Mouse (Mus musculus): ENCODE measurements around the gene Bbs12. TPM values are rescaled to one million over a fixed set of nuclear protein-coding genes. Genes with fewer than 3 reads are reported as not detected.

The Bbs12 gene
- 5.2 and 5.8 TPM in 2 replicates for polyA plus RNA-seq (2015; fragmentation: Nextera tagmentation; extraction: Ambion mirVana)

- peak within 1 kb of the TSS; percentile 86 for H3K9ac ChIP-seq (replicated peaks)
- H3K27ac ChIP-seq, result peak within 1 kb of the TSS; percentile 54
- H3K4me2 ChIP-seq (replicated peaks), result peak within 1 kb of the TSS; percentile 69
- H3K9me3 ChIP-seq, result no peaks in the 10 kb centered on the region
- no peaks in the 10 kb centered on the region for H3K36me3 ChIP-seq
- peak; percentile 100 for ATAC-seq
- H3K4me3 ChIP-seq (replicated peaks), result peak within 1 kb of the TSS; percentile 79
- H3K4me1 ChIP-seq (replicated peaks), result peaks cover 11% of the 10 kb centered on the region
- no peaks in the 10 kb centered on the region for H3K27me3 ChIP-seq
- 0% methylated on average over 52 of the region's 54 CpGs for WGBS
Measured at GRCm38 (mm10) chr3:37312370-37312941, at the start of gene Bbs12, which contains the start of gene Cetn4. Bbs12 (plus strand) TSS chr3:37312554. Cetn4 (minus strand) TSS chr3:37312708.

DNA sequence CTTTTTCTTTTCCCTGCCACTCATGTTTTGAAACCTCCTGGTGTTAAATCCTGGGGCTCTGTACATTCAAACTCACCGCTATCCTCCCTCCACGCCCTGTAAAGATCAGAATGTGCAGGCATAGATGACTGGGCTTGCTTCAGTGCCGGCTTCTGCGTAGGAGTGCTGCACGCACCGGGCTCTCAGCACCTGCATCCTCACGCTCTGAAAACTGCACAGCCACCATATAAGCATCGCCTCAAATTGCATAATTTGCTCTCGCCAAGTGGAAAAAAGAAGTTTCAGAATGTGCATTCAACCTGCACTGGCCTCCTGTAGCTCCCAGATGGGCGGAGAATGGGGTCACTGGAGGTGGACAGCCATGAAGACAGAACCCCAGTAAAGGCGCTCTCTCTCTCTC is 44.0 kb upstream of the Bbs12 start:
- WGBS, result 83% methylated on average over 11 of the region's 11 CpGs
- no peaks in the 10 kb centered on the region for H3K9me3 ChIP-seq

GRCm38 (mm10) chr3:37269926-37270325 is 42.4 kb upstream of the Bbs12 start:
- Histone ChIP-seq H3K4me1 (replicated peaks) (no peaks in the 10 kb centered on the region), H3K27ac (no peak overlapping the region), H3K9me3 (no peaks in the 10 kb centered on the region), H3K4me2 (replicated peaks) (no peak overlapping the region), H3K27me3 (no peaks in the 10 kb centered on the region), H3K4me3 (replicated peaks) (no peak overlapping the region), H3K9ac (replicated peaks) (no peak overlapping the region), H3K36me3 (no peaks in the 10 kb centered on the region)
- ATAC-seq, result no peak
- WGBS, result 91% methylated on average over 4 of the region's 4 CpGs

More for the DNA sequence above, 44.0 kb upstream of the Bbs12 start:
- Histone ChIP-seq H3K9ac (replicated peaks) (no peak overlapping the region), H3K4me1 (replicated peaks) (no peaks in the 10 kb centered on the region), H3K4me3 (replicated peaks) (no peak overlapping the region), H3K27ac (no peak overlapping the region), H3K27me3 (no peaks in the 10 kb centered on the region), H3K36me3 (no peaks in the 10 kb centered on the region), H3K4me2 (replicated peaks) (no peak overlapping the region)
- no peak for ATAC-seq

- no peaks in the 10 kb centered on the region for H3K36me3 ChIP-seq
- H3K9me3 ChIP-seq, result no peaks in the 10 kb centered on the region
- no peak overlapping the region for H3K27ac ChIP-seq
- no peak for ATAC-seq
- WGBS, result 3% methylated on average over 1 of the region's 1 CpGs
- H3K4me3 ChIP-seq (replicated peaks), result no peak overlapping the region
- no peaks in the 10 kb centered on the region for H3K27me3 ChIP-seq
- H3K4me1 ChIP-seq (replicated peaks), result no peaks in the 10 kb centered on the region
- H3K9ac ChIP-seq (replicated peaks), result no peak overlapping the region
- H3K4me2 ChIP-seq (replicated peaks), result no peak overlapping the region
Measured at GRCm38 (mm10) chr3:37271209-37271608, 41.1 kb upstream of the Bbs12 start.

- no peaks in the 10 kb centered on the region for H3K27me3 ChIP-seq
- no peak overlapping the region for H3K4me3 ChIP-seq (replicated peaks)
- no peak overlapping the region for H3K9ac ChIP-seq (replicated peaks)
- no peaks in the 10 kb centered on the region for H3K4me1 ChIP-seq (replicated peaks)
- 90% methylated on average over 7 of the region's 7 CpGs for WGBS
- no peaks in the 10 kb centered on the region for H3K36me3 ChIP-seq
- H3K27ac ChIP-seq, result no peak overlapping the region
- H3K9me3 ChIP-seq, result no peaks in the 10 kb centered on the region
- no peak overlapping the region for H3K4me2 ChIP-seq (replicated peaks)
- ATAC-seq, result no peak
Measured at GRCm38 (mm10) chr3:37273092-37273491, 39.3 kb upstream of the Bbs12 start.

- no peak overlapping the region for H3K4me3 ChIP-seq (replicated peaks)
- no peaks in the 10 kb centered on the region for H3K9me3 ChIP-seq
- WGBS, result 83% methylated on average over 6 of the region's 6 CpGs
- no peak for ATAC-seq
- no peak overlapping the region for H3K9ac ChIP-seq (replicated peaks)
- H3K27me3 ChIP-seq, result no peaks in the 10 kb centered on the region
- no peaks in the 10 kb centered on the region for H3K4me1 ChIP-seq (replicated peaks)
- H3K27ac ChIP-seq, result no peak overlapping the region
- H3K4me2 ChIP-seq (replicated peaks), result no peak overlapping the region
- no peaks in the 10 kb centered on the region for H3K36me3 ChIP-seq
Measured at GRCm38 (mm10) chr3:37274661-37275060, 37.7 kb upstream of the Bbs12 start.

- Histone ChIP-seq H3K4me1 (replicated peaks) (no peaks in the 10 kb centered on the region), H3K9me3 (no peaks in the 10 kb centered on the region), H3K36me3 (no peaks in the 10 kb centered on the region), H3K4me3 (replicated peaks) (no peak overlapping the region), H3K4me2 (replicated peaks) (no peak overlapping the region), H3K27me3 (no peaks in the 10 kb centered on the region), H3K9ac (replicated peaks) (no peak overlapping the region), H3K27ac (no peak overlapping the region)
- no peak for ATAC-seq
- 90% methylated on average over 1 of the region's 1 CpGs for WGBS
Measured at GRCm38 (mm10) chr3:37280221-37280620, 32.1 kb upstream of the Bbs12 start.

- Histone ChIP-seq H3K4me3 (replicated peaks) (no peak overlapping the region), H3K27ac (no peak overlapping the region), H3K4me1 (replicated peaks) (no peaks in the 10 kb centered on the region), H3K9me3 (no peaks in the 10 kb centered on the region), H3K9ac (replicated peaks) (no peak overlapping the region), H3K4me2 (replicated peaks) (no peak overlapping the region), H3K36me3 (no peaks in the 10 kb centered on the region), H3K27me3 (no peaks in the 10 kb centered on the region)
- 80% methylated on average over 8 of the region's 8 CpGs for WGBS
- no peak for ATAC-seq
Measured at GRCm38 (mm10) chr3:37280871-37281270, 31.5 kb upstream of the Bbs12 start.

DNA sequence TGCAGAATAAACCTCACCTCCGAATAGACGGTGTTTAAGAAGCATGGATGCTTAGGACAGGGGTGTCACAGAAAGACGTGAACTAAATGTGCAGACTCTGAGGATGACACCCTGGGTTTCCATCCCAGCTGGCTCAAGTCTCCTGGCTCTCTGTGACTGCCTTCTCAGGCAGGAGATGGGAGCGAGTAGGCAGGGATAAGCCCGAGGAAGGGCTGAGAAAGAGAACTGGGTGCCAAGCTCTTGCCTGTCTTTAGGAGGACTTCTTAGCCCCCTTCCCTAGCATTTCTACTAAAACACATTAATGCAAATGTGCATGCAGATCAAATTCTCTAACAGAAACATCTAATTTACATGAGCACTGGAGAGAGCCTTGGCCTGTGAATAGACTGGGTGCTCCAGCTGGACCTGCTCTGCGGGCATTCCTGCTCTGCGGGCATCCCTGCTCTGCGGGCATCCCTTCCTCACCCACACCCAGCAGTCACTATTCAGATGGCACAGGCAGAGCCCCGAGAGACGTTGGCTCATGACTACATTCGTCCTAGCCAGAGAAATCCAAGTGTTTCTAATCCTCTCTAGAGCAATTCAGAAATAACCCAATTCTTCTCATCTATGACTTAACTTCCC is 29.9 kb upstream of the Bbs12 start:
- H3K36me3 ChIP-seq, result no peaks in the 10 kb centered on the region
- H3K4me2 ChIP-seq (replicated peaks), result no peak overlapping the region
- no peak overlapping the region for H3K27ac ChIP-seq
- H3K4me1 ChIP-seq (replicated peaks), result no peaks in the 10 kb centered on the region
- no peak overlapping the region for H3K9ac ChIP-seq (replicated peaks)
- WGBS, result 77% methylated on average over 11 of the region's 11 CpGs
- H3K27me3 ChIP-seq, result no peaks in the 10 kb centered on the region
- no peaks in the 10 kb centered on the region for H3K9me3 ChIP-seq
- ATAC-seq, result no peak
- no peak overlapping the region for H3K4me3 ChIP-seq (replicated peaks)

DNA sequence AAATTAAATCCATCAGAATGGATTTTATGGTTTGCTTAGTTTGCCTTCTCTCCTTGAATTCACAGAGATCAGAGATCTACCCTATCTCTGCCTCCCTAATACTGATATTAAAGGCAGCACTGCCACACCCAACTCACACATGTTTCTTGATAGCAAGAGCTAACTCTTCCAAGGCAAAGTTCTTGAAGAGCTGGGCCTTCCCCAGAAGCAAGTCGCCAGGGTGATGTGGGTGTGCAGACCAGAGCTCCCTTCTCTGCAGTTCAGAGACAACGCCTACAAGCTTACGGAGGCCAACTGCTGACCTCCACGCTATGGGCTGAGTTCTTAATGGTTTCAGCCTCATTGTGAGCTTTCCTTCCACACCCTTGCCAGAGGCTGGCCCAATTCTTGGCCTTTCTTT is 29.1 kb upstream of the Bbs12 start:
- H3K9ac ChIP-seq (replicated peaks), result no peak overlapping the region
- no peaks in the 10 kb centered on the region for H3K36me3 ChIP-seq
- H3K27ac ChIP-seq, result no peak overlapping the region
- no peak for ATAC-seq
- H3K9me3 ChIP-seq, result no peaks in the 10 kb centered on the region
- no peaks in the 10 kb centered on the region for H3K4me1 ChIP-seq (replicated peaks)
- H3K4me2 ChIP-seq (replicated peaks), result no peak overlapping the region
- no peak overlapping the region for H3K4me3 ChIP-seq (replicated peaks)
- no peaks in the 10 kb centered on the region for H3K27me3 ChIP-seq
- WGBS, result 83% methylated on average over 4 of the region's 4 CpGs

- Histone ChIP-seq H3K27me3 (no peaks in the 10 kb centered on the region), H3K36me3 (no peaks in the 10 kb centered on the region), H3K4me3 (replicated peaks) (no peak overlapping the region), H3K9me3 (no peaks in the 10 kb centered on the region), H3K4me1 (replicated peaks) (peaks cover 6% of the 10 kb centered on the region), H3K27ac (no peak overlapping the region), H3K4me2 (replicated peaks) (no peak overlapping the region), H3K9ac (replicated peaks) (no peak overlapping the region)
- 94% methylated on average over 2 of the region's 2 CpGs for WGBS
- no peak for ATAC-seq
Measured at GRCm38 (mm10) chr3:37289237-37289636, 23.1 kb upstream of the Bbs12 start.

GRCm38 (mm10) chr3:37290881-37291541 is 21.3 kb upstream of the Bbs12 start:
- Histone ChIP-seq H3K36me3 (no peaks in the 10 kb centered on the region), H3K4me2 (replicated peaks) (no peak overlapping the region), H3K4me1 (replicated peaks) (peaks cover 6% of the 10 kb centered on the region), H3K27me3 (no peaks in the 10 kb centered on the region), H3K4me3 (replicated peaks) (no peak overlapping the region), H3K9me3 (no peaks in the 10 kb centered on the region), H3K9ac (replicated peaks) (no peak overlapping the region), H3K27ac (no peak overlapping the region)
- 0 out of 2 replicates have a peak, but pooled peaks have one; percentile 58 for ATAC-seq
- 63% methylated on average over 7 of the region's 7 CpGs for WGBS
